Mouse (Mus musculus): ENCODE results near the gene 1700018G05Rik.
"Not testable (repeated sequence)": the region's sequence is repeated elsewhere in the genome, so short reads cannot be mapped to it uniquely, and the experiment has no call there.

Gene 1700018G05Rik

GRCm38 (mm10) chrX:102928072-102928471 is at the start of gene 1700018G05Rik:
TSS of gene 1700018G05Rik (plus strand) at chrX:102928372.
- not testable (repeated sequence) for DNase-seq (ENCODE audit: low read depth, low spot score)

- DNase-seq (ENCODE audit: low read depth, low spot score) = not testable (repeated sequence)
These were observed 19.6 kb upstream of the 1700018G05Rik start, which contains the start of the genes Dmrtc1a and 1700011M02Rik for GRCm38 (mm10) chrX:102908587-102908986. TSS of gene Dmrtc1a (minus strand) at chrX:102908687. TSS of gene 1700011M02Rik (plus strand) at chrX:102908905.

- not testable (repeated sequence) for DNase-seq (ENCODE audit: low read depth, low spot score)
These were observed 13.3 kb upstream of the 1700018G05Rik start for GRCm38 (mm10) chrX:102914823-102915222.

GRCm38 (mm10) chrX:102926707-102927106 is 1.5 kb upstream of the 1700018G05Rik start:
- peak; percentile 8 for DNase-seq (ENCODE audit: low read depth, low spot score)

GRCm38 (mm10) chrX:102932992-102933570 is 4.9 kb downstream of the 1700018G05Rik start:
- peak; percentile 1 for DNase-seq (ENCODE audit: low read depth, low spot score)

GRCm38 (mm10) chrX:102933571-102934394 is 5.6 kb downstream of the 1700018G05Rik start:
- peak; percentile 61 for DNase-seq (ENCODE audit: low read depth, low spot score)

GRCm38 (mm10) chrX:102934395-102934764 is 6.2 kb downstream of the 1700018G05Rik start:
- no peak for DNase-seq (ENCODE audit: low read depth, low spot score)

- DNase-seq (ENCODE audit: low read depth, low spot score) = no peak
These were observed 8.6 kb downstream of the 1700018G05Rik start for GRCm38 (mm10) chrX:102936743-102937142.

- not testable (repeated sequence) for DNase-seq (ENCODE audit: low read depth, low spot score)
These were observed 22.0 kb downstream of the 1700018G05Rik start for GRCm38 (mm10) chrX:102950136-102950535.

- DNase-seq (ENCODE audit: low read depth, low spot score) = peak; percentile 15
These were observed 30.7 kb downstream of the 1700018G05Rik start for GRCm38 (mm10) chrX:102958917-102959316.

GRCm38 (mm10) chrX:102960581-102960980 is 32.4 kb downstream of the 1700018G05Rik start:
- no peak for DNase-seq (ENCODE audit: low read depth, low spot score)
